Mouse (Mus musculus) heart, postnatal 36 days (tissue): ENCODE data around the gene Gadd45g. TPM values are rescaled to one million over a fixed set of nuclear protein-coding genes. Genes with fewer than 3 reads are reported as not detected.

ENCODE experiments used
- DNase-seq, 2 experiments: peaks; one replicate each; pipeline ENCODE4 v3.0.0; 2021 to 2022
- intact Hi-C: fragments of 180-260 bp; cut with DNase I; formaldehyde crosslinking; loops from one replicate; pipeline ENCODE4 v1.15.1; 2025
- total RNA-seq, 2 experiments: library from RNA; stranded (reverse); gene quantifications; 2 replicates each; pipeline ENCODE4 v1.2.3; 2021

The Gadd45g gene
- 10 to 100 TPM in 1 of 2 experiments, 1 to 10 TPM in 1; 9.5 to 10.7 TPM for total RNA-seq

DNA sequence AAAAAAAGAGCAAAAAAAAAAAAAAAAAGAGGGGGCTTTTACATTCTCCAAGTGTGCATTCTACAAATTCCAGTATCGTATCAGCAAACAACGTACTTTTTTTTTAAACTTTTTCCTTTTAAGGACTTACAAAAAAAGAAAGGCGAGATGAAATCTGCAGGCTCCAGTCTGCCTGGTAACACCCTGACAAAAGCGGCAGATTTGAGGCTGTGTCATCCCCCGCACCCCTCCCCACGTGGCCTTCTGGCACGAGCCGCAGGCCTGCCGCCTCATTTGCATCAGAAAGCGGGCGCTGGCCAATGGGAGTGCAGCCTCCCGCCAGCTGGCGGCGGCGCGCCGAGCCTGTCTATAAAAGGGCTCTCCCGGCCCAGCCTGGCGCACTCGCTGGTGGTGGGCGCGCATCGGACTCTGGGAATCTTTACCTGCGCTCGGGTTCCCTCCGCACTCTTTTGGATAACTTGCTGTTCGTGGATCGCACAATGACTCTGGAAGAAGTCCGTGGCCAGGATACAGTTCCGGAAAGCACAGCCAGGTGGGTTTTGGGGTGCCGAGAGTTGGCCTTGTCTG, at the start of gene Gadd45g:
Gene Gadd45g, plus strand, starts transcription at position 378 of the 567 bp plus-strand sequence.
- intact Hi-C loops = loop anchor here (1.0 to 5.0 kb wide), 6 partner anchors 116 to 291 kb away; no protein-coding TSS in a partner anchor
- DNase-seq = peak; percentile 94 to 95

DNA sequence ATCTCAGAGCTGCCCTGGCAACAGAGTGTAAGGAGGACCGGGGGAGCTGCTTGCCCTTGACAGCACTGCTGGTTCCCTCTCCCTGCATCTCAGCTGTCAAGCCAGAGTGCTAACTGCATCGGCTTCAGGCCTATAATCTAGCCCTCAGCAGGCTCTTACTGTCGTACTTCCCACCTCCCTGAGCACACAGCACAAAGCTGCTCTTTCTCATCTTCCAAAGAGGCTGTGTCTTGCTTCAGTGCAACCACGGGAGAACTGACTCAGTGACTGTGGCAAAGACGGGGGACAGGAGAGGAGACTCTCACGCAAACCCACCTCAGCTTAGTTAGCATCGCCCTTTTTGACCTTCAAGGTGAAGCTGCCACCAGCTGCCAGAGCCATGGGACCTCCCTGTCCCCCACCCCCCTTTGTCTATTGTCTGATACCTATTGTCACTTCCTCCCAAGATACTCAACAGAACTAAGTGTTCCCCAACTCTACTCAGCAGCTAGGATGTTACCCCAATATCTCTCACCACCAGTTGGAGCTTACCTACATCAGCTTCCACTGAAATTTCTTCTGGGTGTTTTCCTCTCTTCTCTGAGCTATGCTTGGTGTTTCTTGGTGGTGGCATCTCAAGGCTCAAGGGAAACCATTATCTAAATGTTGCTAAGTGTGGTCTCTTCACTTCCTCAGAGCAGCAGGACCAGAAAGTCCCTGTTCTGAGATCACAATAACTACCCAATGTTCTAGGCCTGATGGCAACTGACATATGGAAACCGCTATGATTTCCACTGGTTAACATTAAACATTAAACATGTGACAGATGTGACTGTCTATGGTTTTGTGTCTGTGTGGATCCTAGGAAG, 48.4 kb upstream of the Gadd45g start:
- intact Hi-C loops = no loop called here
- DNase-seq = no peak

DNA sequence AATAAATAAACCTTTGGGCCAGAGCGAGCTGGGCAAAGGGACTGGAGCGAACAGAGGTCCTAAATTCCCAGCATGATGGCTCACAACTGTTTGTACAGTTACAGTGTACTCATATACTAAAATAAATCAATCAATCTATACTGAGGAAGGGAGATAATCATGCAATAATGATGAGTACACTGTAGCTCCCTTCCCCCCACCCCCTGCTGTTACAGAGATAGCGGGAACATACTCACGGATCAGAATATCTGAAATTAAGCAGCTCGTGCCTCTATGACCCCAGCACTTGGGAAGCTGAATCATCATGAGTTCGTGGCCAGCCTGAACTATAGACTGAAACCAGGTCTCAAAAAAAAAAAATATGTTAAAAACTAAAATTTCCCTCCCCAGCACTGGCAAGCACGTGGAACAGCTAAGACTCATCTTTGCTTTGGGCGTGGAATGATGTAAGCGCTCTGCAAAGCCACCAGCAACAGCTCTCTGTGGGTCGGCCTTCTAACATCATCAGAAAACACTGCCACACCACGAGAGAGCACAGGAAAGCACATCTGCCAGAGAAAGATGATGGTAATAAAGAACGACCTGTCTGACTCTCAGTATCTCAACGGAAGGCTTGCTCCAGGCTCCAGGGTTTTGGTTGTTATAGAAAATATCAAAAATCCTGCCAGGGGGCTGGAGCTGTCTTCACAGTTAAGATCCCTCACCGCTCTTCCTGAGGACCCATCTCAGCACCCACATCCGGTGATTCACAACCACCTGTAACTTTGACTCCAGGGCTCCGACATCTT, 46.5 kb upstream of the Gadd45g start:
- no peak for DNase-seq
- intact Hi-C loops = no loop called here

DNA sequence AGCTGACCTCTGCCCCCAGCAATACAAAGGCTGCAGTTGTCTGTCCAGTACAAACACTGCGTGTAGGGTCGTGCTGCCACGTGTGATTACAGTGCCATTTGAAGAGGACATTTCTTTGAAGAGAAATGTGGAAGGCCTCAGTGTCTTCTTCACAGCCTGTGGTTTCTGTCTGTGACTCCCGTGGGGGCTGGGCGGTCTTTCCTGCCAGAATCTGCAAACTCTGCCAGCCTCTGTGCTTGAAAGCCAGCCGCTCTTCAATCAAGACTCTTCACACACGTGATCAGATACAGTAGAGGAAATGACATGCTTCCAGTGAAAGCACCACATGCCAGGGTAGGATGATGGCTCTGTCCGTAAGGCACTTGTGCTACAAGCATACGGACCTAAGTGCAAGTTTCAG, 45.6 kb upstream of the Gadd45g start:
- no peak for DNase-seq

DNA sequence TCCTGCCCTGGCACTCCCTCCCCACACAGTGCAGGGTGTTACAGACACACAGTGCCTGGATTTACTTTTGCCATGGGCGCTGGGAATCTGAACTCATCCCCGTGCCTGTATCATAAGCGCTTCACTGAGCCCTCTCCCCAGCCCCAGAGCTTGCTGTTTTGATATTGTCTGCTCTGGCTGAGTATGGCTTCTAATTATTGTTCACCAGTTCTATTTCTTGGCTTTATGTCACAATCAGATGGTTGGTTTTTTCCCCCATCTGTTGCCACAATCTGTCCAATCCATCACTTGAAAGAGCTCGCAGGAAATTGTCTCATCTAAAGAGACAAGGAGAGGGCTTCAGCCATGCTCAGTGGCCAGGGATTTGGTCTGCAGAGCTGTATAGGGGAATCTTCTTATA, 40.8 kb upstream of the Gadd45g start:
- no peak for DNase-seq
- intact Hi-C loops = no loop called here

More for the DNA sequence above, 45.6 kb upstream of the Gadd45g start:
- intact Hi-C loops = no loop called here

DNA sequence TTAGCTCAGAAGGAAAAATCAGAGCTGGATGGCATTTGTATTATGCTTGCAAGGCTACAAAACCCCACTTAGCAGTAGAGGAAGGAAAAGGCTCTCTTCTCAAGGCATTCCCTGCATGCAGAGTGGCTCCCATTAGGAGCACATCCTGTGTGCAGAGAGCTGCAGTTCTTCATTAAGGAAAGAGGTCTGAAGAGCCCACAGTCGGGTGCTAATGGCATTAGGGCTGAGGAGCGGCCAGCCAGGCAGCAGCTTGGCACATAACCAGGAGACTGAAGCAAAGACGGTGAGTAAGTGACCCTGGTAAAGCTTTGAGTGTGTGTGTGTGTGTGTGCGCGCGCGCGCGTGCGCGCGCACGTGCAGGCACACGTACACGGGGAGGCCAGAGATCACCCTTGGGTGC, 40.3 kb upstream of the Gadd45g start:
- intact Hi-C loops = no loop called here

DNA sequence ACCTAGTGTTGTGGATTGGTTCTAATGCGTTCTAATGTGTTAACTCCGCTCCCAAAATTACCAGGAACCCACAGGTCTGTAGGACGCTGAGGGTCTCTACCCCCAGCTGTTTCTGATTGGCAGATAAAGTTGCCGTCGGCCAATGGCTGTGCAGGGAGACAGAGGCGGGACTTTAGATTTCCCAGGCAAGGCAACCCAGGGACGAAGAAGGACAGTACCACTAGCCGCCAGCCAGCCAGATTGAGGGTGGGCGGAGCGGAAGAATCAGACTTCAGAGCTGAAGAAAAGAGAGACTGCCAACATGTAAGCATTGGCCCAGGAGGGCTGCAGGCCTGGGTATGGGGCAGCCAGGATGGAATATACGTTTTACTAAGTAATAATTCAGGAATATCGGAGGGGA, 38.3 kb upstream of the Gadd45g start:
- no peak for DNase-seq

More for the DNA sequence above, 40.3 kb upstream of the Gadd45g start:
- DNase-seq = no peak

DNA sequence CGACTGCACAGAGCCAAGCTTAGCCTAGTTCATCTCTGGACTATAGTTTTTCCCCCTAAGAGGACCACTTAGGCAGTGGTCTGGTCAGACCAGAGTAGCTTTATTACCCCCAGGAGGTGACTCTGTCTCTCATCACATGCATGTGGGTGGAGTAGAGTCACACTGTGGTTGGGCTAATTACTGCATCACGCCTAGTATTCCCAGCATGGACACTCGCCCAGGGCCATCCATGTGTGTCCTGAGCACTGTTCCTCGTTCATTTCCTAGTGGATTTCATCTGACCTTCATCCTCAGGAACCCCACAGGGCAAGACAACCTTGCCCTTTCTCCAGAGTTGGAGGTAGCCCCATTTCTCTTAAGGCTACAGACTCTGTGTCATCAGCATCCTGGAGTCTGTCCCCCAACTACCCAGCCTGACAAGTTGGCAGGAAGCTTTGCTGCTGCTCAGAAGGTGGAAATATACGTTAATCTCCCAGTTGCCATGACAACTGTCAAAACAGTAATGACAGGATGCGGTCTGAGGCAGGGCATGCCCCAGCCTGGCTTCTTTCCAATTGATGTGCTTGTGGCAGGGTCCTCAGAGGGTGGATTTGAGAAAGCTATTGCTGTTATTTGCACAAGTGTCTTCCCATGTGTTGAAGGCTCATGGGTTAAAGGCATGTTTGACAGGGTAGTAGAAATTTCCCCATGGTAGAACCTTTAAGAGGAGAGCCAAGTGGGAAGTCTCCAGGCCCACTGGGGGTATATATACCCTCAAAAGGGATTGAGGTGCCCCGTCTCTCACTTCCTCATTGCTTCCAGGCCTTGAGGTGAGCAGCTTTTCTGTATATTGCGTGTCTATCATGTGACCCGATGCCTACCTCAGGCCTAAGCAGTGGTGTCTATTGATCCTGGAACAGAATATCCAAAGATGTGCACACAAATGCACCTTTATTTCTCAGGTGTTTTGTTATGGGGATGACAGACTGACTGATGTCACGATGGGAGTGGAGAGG, 32.6 kb upstream of the Gadd45g start:
- no peak for DNase-seq
- intact Hi-C loops = loop anchor here (5.0 kb wide), 1 partner anchor 87 kb away; no protein-coding TSS in a partner anchor

More for the DNA sequence above, 38.3 kb upstream of the Gadd45g start:
- intact Hi-C loops = no loop called here

DNA sequence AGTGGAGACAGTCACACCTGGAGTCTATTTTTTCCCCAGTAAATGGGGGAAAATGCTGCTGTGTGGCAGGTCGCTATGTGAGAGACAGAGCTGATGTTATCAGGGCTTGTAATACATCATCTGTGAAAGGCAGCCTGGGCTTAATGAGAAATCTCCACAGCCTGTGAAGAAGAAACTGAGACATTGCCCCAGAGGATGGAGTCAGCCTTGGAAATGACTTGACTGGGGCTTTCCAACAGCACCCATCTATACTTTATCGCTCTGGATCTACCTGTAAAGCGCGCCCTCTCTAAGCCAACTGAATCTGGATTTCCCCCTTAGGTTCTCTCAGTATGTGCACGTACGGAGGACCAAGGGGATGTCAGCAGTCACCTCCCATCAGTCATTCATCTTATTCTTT, 31.8 kb upstream of the Gadd45g start:
- intact Hi-C loops = loop anchor here (5.0 kb wide), 2 partner anchors 87 to 162 kb away; partner anchors contain the start of gene Secisbp2
- no peak for DNase-seq

DNA sequence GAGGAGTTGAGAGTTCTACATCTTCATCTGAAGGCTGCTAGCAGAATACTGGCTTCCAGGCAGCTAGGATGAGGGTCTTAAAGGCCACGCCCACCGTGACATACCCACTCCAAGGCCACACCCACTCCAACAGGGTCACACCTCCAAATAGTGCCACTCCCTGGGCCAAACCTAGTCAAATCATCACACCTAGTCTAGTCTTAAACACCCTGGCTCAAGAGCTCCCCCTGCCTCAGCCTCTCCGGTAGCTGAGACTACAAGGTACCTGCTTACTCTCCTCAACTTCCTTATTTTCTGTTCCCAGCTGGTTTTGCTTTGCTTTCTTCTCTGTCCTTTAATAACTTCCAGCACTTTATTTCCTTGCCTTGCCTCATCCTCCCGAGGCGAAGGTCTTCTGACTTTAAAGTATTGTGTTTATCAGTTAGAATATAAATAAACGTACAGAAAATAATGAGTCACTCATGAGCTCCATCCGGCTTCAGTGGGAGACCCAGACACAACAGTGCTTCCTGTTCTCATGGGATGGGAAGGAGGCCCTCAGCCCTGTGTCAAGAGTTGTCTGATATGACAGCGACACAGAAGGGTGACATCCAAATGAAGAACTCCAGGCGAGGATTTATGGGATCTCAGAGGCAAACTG, 30.5 kb upstream of the Gadd45g start:
- intact Hi-C loops = loop anchor here (5.0 kb wide), 1 partner anchor 164 kb away; the partner anchor contains the start of gene Secisbp2
- peak in 1 of 2 experiments; percentile 40 for DNase-seq

DNA sequence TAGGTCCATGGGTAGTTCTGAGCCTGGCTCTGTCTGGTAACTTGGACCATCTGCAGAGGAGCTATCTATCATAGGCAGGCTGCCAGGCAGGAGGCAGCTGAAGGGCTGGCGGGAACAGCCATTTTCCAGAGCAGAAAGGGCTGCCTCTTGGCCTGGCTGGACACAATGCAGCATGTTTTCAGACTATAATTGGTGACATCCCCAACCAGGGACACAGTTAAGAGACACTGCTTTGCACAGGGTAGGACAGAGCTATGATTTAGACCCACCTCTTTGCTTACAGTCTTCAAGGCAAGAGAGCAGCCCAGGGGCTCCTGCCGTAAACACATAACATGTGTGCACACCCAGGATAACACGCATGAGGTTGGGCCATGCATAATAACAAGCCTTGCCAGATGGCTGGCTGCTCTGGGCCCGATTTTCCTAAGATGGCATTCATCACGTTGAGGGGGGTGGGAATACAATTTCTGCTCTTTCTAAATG, 29.9 kb upstream of the Gadd45g start:
- peak; percentile 11 to 25 for DNase-seq
- intact Hi-C loops = loop anchor here (5.0 kb wide), 1 partner anchor 164 kb away; the partner anchor contains the start of gene Secisbp2

DNA sequence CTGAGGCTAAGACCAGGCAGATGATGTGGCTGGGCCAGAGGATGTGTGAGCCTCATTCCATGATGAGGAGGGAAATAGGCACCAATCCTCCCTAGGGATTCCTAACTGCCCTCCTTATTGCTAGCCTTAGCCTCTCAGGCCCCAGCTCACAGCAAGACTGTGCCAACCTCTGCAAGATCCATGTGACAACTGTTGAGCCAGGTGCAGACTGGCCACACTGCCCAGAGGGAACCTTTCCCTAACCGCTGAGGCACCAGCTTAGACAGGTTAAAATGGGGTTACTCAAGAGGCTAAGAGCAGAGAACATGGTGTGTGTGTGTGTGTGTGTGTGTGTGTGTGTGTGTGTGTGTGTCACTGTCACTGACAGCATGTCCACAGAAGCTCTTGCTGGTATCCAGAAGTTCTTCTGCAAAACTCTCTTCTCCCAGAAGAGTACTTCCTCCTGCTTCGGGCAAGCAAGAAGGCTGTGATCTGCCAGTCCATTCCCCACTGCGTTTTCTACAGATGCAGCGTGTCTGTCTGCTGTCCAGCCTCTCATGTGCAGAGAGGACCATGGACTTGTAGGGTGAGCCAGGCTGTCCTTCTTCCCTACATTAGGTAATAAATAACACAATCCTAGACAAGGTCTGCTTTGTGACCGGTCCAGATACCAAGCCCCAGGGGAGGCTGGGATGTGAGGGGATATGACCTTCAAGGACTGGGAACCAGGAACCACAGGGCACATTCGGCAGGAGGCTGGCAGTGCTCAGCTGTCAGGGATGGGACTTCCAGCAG, 28.1 kb upstream of the Gadd45g start:
- no peak for DNase-seq
- intact Hi-C loops = loop anchor here (5.0 kb wide), 1 partner anchor 166 kb away; the partner anchor contains the start of gene Secisbp2

DNA sequence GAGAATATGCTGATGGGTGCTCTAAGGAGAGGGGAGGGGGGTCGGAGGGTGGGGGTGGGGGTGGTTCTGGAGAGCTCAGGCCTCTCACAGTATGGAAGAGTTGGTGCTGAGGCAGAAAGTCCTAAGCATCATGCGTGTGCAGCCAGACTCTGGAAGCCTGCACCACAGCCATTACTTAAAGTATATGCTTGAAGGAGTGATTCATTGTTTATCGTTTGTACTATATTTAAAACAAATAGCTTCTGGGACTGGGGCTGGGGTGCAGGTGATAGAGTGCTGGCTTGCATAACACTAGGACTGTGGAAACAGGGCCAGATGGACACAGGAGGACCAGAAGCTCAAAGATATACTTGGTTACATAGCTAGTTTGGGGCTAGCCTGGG, 27.5 kb upstream of the Gadd45g start:
- intact Hi-C loops = loop anchor here (5.0 kb wide), 1 partner anchor 167 kb away; the partner anchor contains the start of gene Secisbp2
- no peak for DNase-seq

DNA sequence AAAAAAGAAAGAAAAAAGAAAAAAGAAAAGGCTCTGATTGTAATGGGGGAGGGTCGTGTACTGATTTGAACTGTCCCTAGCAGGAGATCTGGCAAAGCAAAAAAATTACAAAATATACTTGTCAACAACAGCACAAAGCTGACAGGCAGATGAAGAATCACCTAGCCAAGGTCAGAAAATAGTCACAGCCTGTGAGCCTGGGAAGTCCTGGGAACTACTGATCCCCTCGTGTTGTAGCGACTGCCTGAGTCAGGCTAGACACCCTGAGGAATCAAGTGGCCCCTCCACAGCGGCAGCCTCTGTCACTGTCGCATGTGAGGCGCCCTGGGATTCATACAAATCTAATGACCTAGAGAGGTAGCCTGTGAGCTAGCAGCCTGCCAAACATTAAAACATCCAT, 27.1 kb upstream of the Gadd45g start:
- intact Hi-C loops = loop anchor here (5.0 kb wide), 1 partner anchor 167 kb away; the partner anchor contains the start of gene Secisbp2
- DNase-seq = no peak

DNA sequence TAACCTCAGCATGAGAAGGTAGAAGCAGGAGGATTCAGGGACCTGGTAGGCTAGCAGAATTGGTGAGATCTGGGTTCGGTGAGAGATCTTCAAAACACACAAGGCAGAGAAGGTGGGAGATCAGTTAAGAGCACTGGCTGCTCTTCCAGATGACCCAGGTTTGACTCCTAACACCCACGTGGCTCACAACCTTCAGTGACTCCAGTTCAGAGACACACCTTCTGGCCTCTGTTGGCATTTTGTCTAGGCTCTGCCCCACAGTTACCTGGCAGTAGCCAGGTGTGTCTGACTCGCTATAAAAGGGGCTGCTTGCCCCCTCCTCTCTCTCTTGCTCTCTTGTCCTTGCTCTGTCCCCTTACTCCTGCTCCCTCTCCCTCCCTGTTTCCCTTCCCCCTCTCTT, 24.5 kb upstream of the Gadd45g start:
- intact Hi-C loops = no loop called here

DNA sequence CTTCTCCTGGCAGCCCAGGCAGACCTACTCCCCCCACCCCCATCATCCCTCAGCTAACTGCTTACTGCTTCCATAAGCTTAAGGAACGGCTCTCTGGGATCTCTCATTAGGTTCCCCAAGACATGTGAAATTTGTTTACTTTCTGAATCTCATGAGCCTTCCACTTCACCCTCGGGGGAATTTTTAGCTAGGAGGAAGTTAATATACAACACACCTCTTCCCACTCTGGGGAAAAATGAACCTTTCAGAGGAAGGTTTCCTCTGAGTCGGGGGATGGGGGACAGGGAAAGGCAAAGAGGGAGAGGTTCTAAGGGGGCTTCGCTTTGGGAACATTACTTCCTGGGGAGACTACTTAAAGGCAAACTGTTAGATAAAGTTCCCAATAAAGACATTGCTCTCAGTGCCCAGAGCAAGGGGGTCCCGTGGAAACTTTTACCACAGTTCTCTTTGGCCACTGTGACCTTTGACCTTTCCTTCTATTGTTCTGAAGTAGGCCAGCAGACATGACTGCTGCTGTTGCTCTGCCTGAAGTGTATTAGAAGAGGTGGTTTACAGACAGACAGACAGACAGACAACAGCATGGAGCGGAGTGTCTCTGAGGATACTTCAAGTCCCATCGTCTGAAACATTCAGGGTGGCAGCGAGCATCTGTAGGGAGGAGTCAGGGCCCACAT, 22.5 kb upstream of the Gadd45g start:
- intact Hi-C loops = no loop called here
- no peak for DNase-seq

More for the DNA sequence above, 24.5 kb upstream of the Gadd45g start:
- no peak for DNase-seq

DNA sequence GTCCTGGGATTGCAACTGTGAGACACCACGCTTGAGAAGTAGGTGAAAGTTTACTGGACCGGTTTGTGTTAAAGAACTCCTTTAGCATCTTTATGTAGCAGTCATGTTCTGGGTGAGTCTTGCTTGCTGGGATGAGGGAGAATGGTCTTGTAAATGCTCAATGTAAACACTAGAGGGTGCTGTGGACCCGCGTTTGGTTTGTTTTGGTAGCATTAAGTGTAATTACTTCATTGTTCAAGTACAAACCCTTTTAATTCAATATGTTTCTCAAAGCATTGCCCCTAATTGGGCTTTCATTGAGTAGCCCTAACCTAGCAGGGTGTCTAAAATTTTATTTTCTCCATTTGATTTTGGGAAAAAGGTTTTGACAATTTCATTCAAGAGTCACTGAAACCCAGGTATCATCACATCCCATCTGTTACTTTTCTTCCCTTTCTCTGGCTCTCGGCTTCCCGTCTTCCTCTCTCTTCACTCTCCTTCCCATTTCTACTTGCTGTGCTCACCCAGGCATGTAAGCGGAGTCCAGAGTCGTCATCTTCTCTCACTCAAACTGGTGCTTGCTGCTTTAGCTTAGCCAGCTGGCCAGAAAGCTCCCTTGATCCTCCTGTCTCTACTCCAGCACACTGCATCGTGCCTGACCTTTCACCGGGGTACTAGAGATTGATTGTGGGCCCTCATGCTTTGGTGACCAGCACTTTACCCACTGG, 15.6 kb upstream of the Gadd45g start:
- peak in 1 of 2 experiments; percentile 51 for DNase-seq
- intact Hi-C loops = loop anchor here (5.0 to 10.0 kb wide), 2 partner anchors 521 to 734 kb away; no protein-coding TSS in a partner anchor
